Comparison of ENCODE assay signal across 25 mouse cellular contexts in the genomic region with DNA sequence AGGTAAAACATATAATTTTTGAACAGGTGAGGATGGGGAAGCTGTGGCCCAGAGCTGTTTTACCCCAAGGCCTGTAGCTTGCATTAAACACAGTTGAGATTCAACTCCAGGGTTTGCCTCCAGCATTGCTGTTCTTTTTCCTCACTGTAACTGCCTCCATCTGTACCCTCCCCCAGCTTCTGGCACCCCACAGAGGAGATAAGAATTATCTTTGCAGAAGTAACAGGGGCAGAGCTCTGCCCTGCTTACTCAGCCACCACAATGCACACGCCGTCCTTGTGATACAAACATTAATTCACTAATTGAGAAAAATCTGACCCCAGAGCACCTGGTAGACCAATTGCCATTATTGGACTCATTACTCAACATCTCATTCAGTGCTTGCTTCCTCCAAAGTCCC.
DNase-seq lines count a peak whose midpoint lies in the region; ATAC-seq and TF ChIP-seq lines count a peak whose summit lies in the region.
"Had no signal": no experiment of that assay in that cellular context is flagged by ENCODE, and none has a peak within 500 bp of the region (broad histone marks: within the 10 kb centered on the region; RNA-seq: fewer than 3 reads in every experiment).

No protein-coding gene starts in this region.

- peak; percentile 5 for DNase-seq in layer of hippocampus, adult 11-12 months (ENCODE audit: low spot score)
- no peak for DNase-seq in layer of hippocampus, postnatal 25 days (ENCODE audit: extremely low spot score in 1 of 2, low spot score in 1 of 2)
- DNase-seq in MEL-GATA-1-ER (ENCODE audit: extremely low read depth, low read depth), result peak; percentile 46
- DNase-seq in heart, postnatal 10 days, result no peak
- DNase-seq in left cerebral cortex, adult 2 months (ENCODE audit: extremely low spot score in 1 of 2, low spot score in 2 of 2), result no peak
- no peak for DNase-seq in cerebellum, postnatal 14 days
- DNase-seq: adrenal gland, postnatal 10 days; adrenal gland, postnatal 36 days; B cell, adult 2 months; cerebellum, adult 11 months; cerebellum, adult 8-10 months; cerebellum, postnatal 10 days; gastrocnemius, postnatal 25 days; heart, adult 18-20 months; heart, postnatal 36 days had no signal

- H3K9me3 ChIP-seq in liver, embryonic 12.5 days (replicated peaks), result no peaks in the 10 kb centered on the region
- H3K9me3 ChIP-seq in liver, embryonic 15.5 days (replicated peaks), result no peaks in the 10 kb centered on the region
- H3K9me3 ChIP-seq: forebrain, embryonic 12.5 days; forebrain, embryonic 15.5 days; hindbrain, embryonic 10.5 days; hindbrain, embryonic 13.5 days; intestine, embryonic 15.5 days had no signal

- TF ChIP-seq CTCF in left cerebral cortex, adult 2 months (IDR thresholded peaks at IDR 0.05), result no peak

- peak overlapping the region; percentile 51; the same call in 1 of the 2 replicates for H3K27ac ChIP-seq in liver, embryonic 12.5 days
- H3K27ac ChIP-seq in liver, embryonic 15.5 days (replicated peaks), result peak overlapping the region; percentile 42
- no peak overlapping the region for H3K27ac ChIP-seq in left cerebral cortex, adult 2 months
- H3K27ac ChIP-seq: forebrain, embryonic 12.5 days; forebrain, embryonic 15.5 days; hindbrain, embryonic 10.5 days; hindbrain, embryonic 13.5 days; intestine, embryonic 15.5 days had no signal

- H3K4me1 ChIP-seq in liver, embryonic 12.5 days, result peaks cover 38% of the 10 kb centered on the region
- H3K4me1 ChIP-seq in liver, embryonic 15.5 days (replicated peaks), result peaks cover 29% of the 10 kb centered on the region
- H3K4me1 ChIP-seq: forebrain, embryonic 12.5 days; forebrain, embryonic 15.5 days; hindbrain, embryonic 10.5 days; hindbrain, embryonic 13.5 days; intestine, embryonic 15.5 days had no signal

- ATAC-seq in liver, embryonic 12.5 days, result peak; percentile 84
- peak; percentile 82 for ATAC-seq in liver, embryonic 15.5 days (ENCODE audit: insufficient read depth)
- ATAC-seq: activated CD4-positive, CD25-positive, alpha-beta regulatory T cell, adult 4 months; forebrain, embryonic 15.5 days; hindbrain, embryonic 16.5 days; intestine, embryonic 15.5 days had no signal

- intact Hi-C loops in heart, postnatal 10 days (cut with DNase I), result no loop called here
- intact Hi-C loops in left cerebral cortex, adult 2 months (cut with DNase I), result no loop called here

- no peak overlapping the region for H3K9ac ChIP-seq in liver, embryonic 12.5 days
- H3K9ac ChIP-seq in liver, embryonic 15.5 days, result no peak overlapping the region
- H3K9ac ChIP-seq: forebrain, embryonic 12.5 days; forebrain, embryonic 15.5 days; hindbrain, embryonic 13.5 days; intestine, embryonic 15.5 days had no signal

- peak overlapping the region; percentile 54 for H3K4me2 ChIP-seq in liver, embryonic 12.5 days
- peak overlapping the region; percentile 45 for H3K4me2 ChIP-seq in liver, embryonic 15.5 days
- H3K4me2 ChIP-seq: forebrain, embryonic 12.5 days; forebrain, embryonic 15.5 days; hindbrain, embryonic 13.5 days; intestine, embryonic 15.5 days had no signal

- 16% methylated on average over 2 of the region's 2 CpGs for WGBS in liver, embryonic 12.5 days (ENCODE audit: insufficient replicate concordance)
- WGBS in liver, embryonic 15.5 days (ENCODE audit: insufficient replicate concordance), result 34% methylated on average over 2 of the region's 2 CpGs

- H3K4me3 ChIP-seq in liver, embryonic 12.5 days, result no peak overlapping the region
- no peak overlapping the region for H3K4me3 ChIP-seq in liver, embryonic 15.5 days (replicated peaks)
- H3K4me3 ChIP-seq in left cerebral cortex, adult 2 months, result no peak overlapping the region
- H3K4me3 ChIP-seq: forebrain, embryonic 12.5 days; forebrain, embryonic 15.5 days; hindbrain, embryonic 10.5 days; hindbrain, embryonic 13.5 days; intestine, embryonic 15.5 days had no signal

- no peaks in the 10 kb centered on the region for H3K27me3 ChIP-seq in liver, embryonic 12.5 days (replicated peaks)
- H3K27me3 ChIP-seq in liver, embryonic 15.5 days, result peaks cover 4% of the 10 kb centered on the region; the same call in 1 of the 2 replicates
- H3K27me3 ChIP-seq: forebrain, embryonic 12.5 days; forebrain, embryonic 15.5 days; hindbrain, embryonic 13.5 days; intestine, embryonic 15.5 days had no signal

- H3K36me3 ChIP-seq in liver, embryonic 12.5 days, result no peaks in the 10 kb centered on the region
- H3K36me3 ChIP-seq in liver, embryonic 15.5 days (replicated peaks), result no peaks in the 10 kb centered on the region
- H3K36me3 ChIP-seq: forebrain, embryonic 12.5 days; forebrain, embryonic 15.5 days; G1E; hindbrain, embryonic 10.5 days; hindbrain, embryonic 13.5 days; intestine, embryonic 15.5 days had no signal

Comparison
In these comparisons a context has a peak if more than half of its experiments do, and no peak if none do; other contexts are left out.
1. DNase-seq: peak in layer of hippocampus, adult 11-12 months (single experiment) and MEL-GATA-1-ER (single experiment); none in layer of hippocampus, postnatal 25 days (0 of 2), heart, postnatal 10 days (0 of 2), left cerebral cortex, adult 2 months (0 of 2) and cerebellum, postnatal 14 days (0 of 2).